Mouse (Mus musculus) neural tube, embryonic 13.5 days (tissue): ENCODE data around the gene 2010300C02Rik. TPM values are rescaled to one million over a fixed set of nuclear protein-coding genes. Genes with fewer than 3 reads are reported as not detected.

Experiments used
- ATAC-seq: fragments of 200-750 bp; cut with Nextera tagmentation; 2 replicates; pipeline ENCODE4 v1.8.0; 2017; ENCODE audit warnings: low read depth, mild to moderate bottlenecking, moderate TSS enrichment, moderate library complexity
- H3K27ac ChIP-seq: fragments of 300-500 bp; sonication (generic); replicated peaks from 2 replicates; pipeline ENCODE4 v1.5.1; 2015; ENCODE audit warnings: moderate library complexity, mild to moderate bottlenecking, inconsistent platforms
- H3K27me3 ChIP-seq: fragments of 300-500 bp; sonication (generic); 2 replicates; pipeline ENCODE4 v1.6.1; 2015; ENCODE audit warnings: mild to moderate bottlenecking, inconsistent platforms
- H3K36me3 ChIP-seq: fragments of 300-500 bp; sonication (generic); 2 replicates; pipeline ENCODE4 v1.6.1; 2015; ENCODE audit warnings: mild to moderate bottlenecking, inconsistent platforms
- H3K4me1 ChIP-seq: fragments of 300-500 bp; sonication (generic); replicated peaks from 2 replicates; pipeline ENCODE4 v1.6.1; 2015; ENCODE audit warnings: inconsistent platforms
- H3K4me2 ChIP-seq: fragments of 300-500 bp; sonication (generic); 2 replicates; pipeline ENCODE4 v1.6.1; 2015; ENCODE audit warnings: inconsistent platforms, mild to moderate bottlenecking, moderate library complexity
- H3K4me3 ChIP-seq: fragments of 300-500 bp; sonication (generic); 2 replicates; pipeline ENCODE4 v1.5.1; 2015; ENCODE audit warnings: mild to moderate bottlenecking, inconsistent platforms
- H3K9ac ChIP-seq: fragments of 300-500 bp; sonication (generic); 2 replicates; pipeline ENCODE4 v1.6.1; 2015; ENCODE audit warnings: moderate library complexity, mild to moderate bottlenecking, inconsistent platforms
- H3K9me3 ChIP-seq: fragments of 300-500 bp; sonication (generic); 2 replicates; pipeline ENCODE4 v1.6.1; 2016; ENCODE audit warnings: inconsistent platforms
- WGBS: fragments of 180-500 bp; shearing (Covaris S2); methylation state at CpG from one replicate; pipeline ENCODE4 v1.1.7; 2015; 5-methylcytosine and 5-hydroxymethylcytosine counted together
- polyA plus RNA-seq: library from polyadenylated mRNA; unstranded; fragments of >200 nt; fragmentation: Nextera tagmentation; extraction: Ambion mirVana; gene quantifications from 2 replicates; pipeline ENCODE4 v1.2.1, GENCODE M21; 2015

The 2010300C02Rik gene
- polyA plus RNA-seq, 1 experiment from 2014 or later, result 1.5 TPM

DNA sequence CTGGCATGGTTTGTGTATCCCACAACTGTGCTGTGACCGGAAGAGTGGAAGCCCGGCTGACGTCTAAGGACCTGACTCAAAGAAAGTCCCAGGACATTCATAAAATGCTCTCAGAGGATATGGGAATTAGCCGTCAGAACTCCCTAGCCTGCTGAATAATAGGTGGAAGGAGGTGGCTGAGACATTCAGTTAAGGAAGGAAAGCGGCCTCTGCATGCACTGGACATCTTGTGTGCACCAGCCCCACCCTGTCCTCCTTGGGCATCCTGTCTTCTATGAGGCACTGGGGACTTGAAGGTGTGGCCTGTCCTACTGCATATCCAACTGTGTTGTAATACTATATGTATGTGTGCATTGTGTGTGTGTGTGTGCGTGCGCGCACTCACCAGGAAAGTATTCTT is 87.5 kb downstream of the 2010300C02Rik start:
- Histone ChIP-seq H3K36me3 (no peaks in the 10 kb centered on the region), H3K9me3 (no peaks in the 10 kb centered on the region), H3K4me1 (no peaks in the 10 kb centered on the region), H3K27ac (no peak overlapping the region), H3K4me2 (no peak overlapping the region), H3K4me3 (no peak overlapping the region), H3K9ac (no peak overlapping the region), H3K27me3 (no peaks in the 10 kb centered on the region)
- ATAC-seq, result no peak
- 86% methylated on average over 8 of the region's 8 CpGs for WGBS

GRCm38 (mm10) chr1:37631456-37631855 is 88.4 kb downstream of the 2010300C02Rik start:
- H3K27ac ChIP-seq, result no peak overlapping the region
- H3K4me1 ChIP-seq, result no peaks in the 10 kb centered on the region
- WGBS, result 74% methylated on average over 6 of the region's 6 CpGs
- H3K9me3 ChIP-seq, result no peaks in the 10 kb centered on the region
- H3K27me3 ChIP-seq, result no peaks in the 10 kb centered on the region
- ATAC-seq, result no peak
- H3K36me3 ChIP-seq, result no peaks in the 10 kb centered on the region
- H3K4me2 ChIP-seq, result no peak overlapping the region
- no peak overlapping the region for H3K4me3 ChIP-seq
- no peak overlapping the region for H3K9ac ChIP-seq

- no peak for ATAC-seq
- H3K9me3 ChIP-seq, result no peaks in the 10 kb centered on the region
- no peaks in the 10 kb centered on the region for H3K4me1 ChIP-seq
- no peak overlapping the region for H3K27ac ChIP-seq
- H3K4me3 ChIP-seq, result no peak overlapping the region
- WGBS, result 88% methylated on average over 10 of the region's 10 CpGs
- H3K27me3 ChIP-seq, result no peaks in the 10 kb centered on the region
- no peak overlapping the region for H3K9ac ChIP-seq
- no peak overlapping the region for H3K4me2 ChIP-seq
- no peaks in the 10 kb centered on the region for H3K36me3 ChIP-seq
These were observed 89.3 kb downstream of the 2010300C02Rik start for GRCm38 (mm10) chr1:37630412-37631210.

DNA sequence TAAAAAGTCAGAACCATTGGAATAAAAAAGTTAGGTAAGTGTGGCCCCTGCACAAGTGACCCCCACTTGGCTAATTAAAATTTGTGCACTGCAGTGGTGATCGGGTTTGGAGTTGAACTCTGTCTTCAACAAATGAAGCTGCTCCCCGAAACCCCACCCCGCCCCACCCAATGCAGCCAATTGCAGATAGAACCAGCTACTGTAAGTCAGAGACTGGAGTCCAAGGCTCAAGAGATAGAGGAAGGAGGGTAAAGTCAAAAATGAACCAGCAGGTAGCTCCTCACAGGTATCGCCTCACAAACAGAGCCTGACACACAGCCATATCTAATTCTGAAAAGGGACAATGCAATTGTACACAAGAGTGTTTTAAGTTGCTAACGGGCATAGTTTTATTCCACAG is 90.0 kb downstream of the 2010300C02Rik start:
- WGBS, result 96% methylated on average over 5 of the region's 5 CpGs
- no peaks in the 10 kb centered on the region for H3K4me1 ChIP-seq
- no peak overlapping the region for H3K9ac ChIP-seq
- H3K4me2 ChIP-seq, result no peak overlapping the region
- H3K36me3 ChIP-seq, result no peaks in the 10 kb centered on the region
- no peak overlapping the region for H3K4me3 ChIP-seq
- no peaks in the 10 kb centered on the region for H3K27me3 ChIP-seq
- H3K9me3 ChIP-seq, result no peaks in the 10 kb centered on the region
- H3K27ac ChIP-seq, result no peak overlapping the region
- no peak for ATAC-seq

DNA sequence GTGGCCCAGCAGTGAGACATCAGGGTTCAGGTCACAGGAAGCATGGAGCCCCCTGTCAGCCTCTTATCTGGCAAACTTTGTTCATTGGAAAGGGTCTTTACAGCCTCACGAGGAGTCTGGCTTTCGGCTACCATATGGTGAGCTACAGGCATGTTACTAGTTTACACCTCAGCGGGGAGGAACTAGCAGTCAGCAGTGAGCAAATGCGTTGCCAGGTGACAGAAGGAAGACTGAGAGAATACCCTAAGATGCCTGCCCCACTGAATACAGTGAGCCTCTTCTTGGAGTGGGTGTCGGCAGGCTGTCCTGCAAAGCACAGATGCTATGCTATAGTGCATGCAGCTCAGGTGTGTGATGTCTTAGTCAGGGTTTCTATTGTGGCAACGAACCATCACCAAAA is 91.1 kb downstream of the 2010300C02Rik start:
- H3K9ac ChIP-seq, result no peak overlapping the region
- WGBS, result 72% methylated on average over 6 of the region's 6 CpGs
- ATAC-seq, result no peak

DNA sequence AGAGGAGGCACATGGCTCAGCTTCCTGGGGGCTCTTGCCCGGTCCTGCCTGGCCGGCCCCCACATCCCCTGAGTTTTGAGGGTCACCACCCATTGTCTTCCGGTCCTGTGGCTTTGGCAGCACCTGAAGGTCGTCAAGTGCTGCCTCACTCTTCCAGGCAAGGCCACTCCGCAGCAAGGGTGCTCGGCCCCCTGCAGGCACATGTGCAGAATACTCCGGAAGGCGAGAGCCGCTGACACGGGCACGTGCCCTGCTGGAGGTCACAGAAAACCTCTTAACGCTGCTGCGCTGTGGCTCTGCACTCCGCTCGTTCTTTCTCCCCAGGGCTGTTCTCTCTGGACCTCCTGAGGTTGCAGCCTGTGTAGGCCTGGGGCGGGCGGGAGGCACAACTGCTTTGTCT is 95.7 kb downstream of the 2010300C02Rik start:
- Histone ChIP-seq H3K9me3 (no peaks in the 10 kb centered on the region), H3K4me1 (no peaks in the 10 kb centered on the region), H3K27ac (no peak overlapping the region), H3K4me2 (no peak overlapping the region), H3K36me3 (no peaks in the 10 kb centered on the region), H3K9ac (no peak overlapping the region), H3K27me3 (no peaks in the 10 kb centered on the region), H3K4me3 (no peak overlapping the region)
- no peak for ATAC-seq
- 83% methylated on average over 17 of the region's 17 CpGs for WGBS

More for the DNA sequence above, 91.1 kb downstream of the 2010300C02Rik start:
- no peaks in the 10 kb centered on the region for H3K9me3 ChIP-seq
- no peaks in the 10 kb centered on the region for H3K27me3 ChIP-seq
- H3K4me1 ChIP-seq, result no peaks in the 10 kb centered on the region
- H3K27ac ChIP-seq, result no peak overlapping the region
- no peak overlapping the region for H3K4me2 ChIP-seq
- no peaks in the 10 kb centered on the region for H3K36me3 ChIP-seq
- H3K4me3 ChIP-seq, result no peak overlapping the region

GRCm38 (mm10) chr1:37622049-37622448 is 97.8 kb downstream of the 2010300C02Rik start:
- ATAC-seq, result no peak
- no peaks in the 10 kb centered on the region for H3K4me1 ChIP-seq
- H3K27ac ChIP-seq, result no peak overlapping the region
- no peak overlapping the region for H3K4me3 ChIP-seq
- no peaks in the 10 kb centered on the region for H3K36me3 ChIP-seq
- WGBS, result 71% methylated on average over 6 of the region's 6 CpGs
- H3K9me3 ChIP-seq, result no peaks in the 10 kb centered on the region
- no peak overlapping the region for H3K4me2 ChIP-seq
- H3K27me3 ChIP-seq, result no peaks in the 10 kb centered on the region
- H3K9ac ChIP-seq, result no peak overlapping the region

DNA sequence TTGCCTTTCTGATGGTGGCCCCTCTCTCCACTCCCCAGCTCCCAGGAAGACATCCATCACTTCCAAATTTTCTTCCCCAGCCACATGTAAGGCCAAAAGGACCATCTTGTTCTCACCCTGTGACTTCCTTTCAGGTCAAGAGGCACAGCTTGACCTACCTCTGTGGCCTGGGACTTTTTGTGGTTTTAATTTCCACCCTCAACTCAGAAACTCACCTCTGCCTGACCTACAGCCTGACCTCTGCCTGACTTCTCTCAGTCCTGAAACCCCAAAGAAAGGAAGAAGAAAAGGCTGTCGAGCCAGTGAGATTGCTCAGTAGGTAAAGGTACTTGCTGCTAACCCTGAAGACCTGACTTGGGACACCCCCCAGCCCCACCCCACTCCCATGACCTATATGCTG is 100.3 kb downstream of the 2010300C02Rik start:
- ATAC-seq, result no peak
- 71% methylated on average over 1 of the region's 1 CpGs for WGBS
- Histone ChIP-seq H3K9ac (no peak overlapping the region), H3K4me2 (no peak overlapping the region), H3K9me3 (no peaks in the 10 kb centered on the region), H3K4me1 (peaks cover under 1% of the 10 kb centered on the region; the same call in 1 of the 2 replicates), H3K36me3 (no peaks in the 10 kb centered on the region), H3K27ac (no peak overlapping the region), H3K27me3 (no peaks in the 10 kb centered on the region), H3K4me3 (no peak overlapping the region)

DNA sequence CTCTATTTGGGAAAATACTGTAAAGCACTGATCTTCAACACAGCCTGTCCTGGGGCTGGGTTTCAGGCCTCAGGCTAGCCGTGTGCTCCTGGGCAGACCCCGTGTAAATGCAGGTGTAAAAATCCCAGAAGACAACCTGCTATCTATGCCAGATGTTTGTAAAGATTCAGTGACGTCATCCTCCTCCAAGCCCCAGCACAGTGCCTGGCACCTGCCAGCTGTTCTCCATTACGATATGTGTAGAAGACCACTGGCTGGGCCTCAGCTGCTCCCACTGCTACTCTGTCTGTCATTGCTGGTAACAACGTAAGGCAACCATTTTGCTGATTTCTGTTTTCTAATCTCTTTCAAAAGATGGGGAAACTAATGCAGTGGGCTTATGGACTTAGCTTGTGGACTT is 102.8 kb downstream of the 2010300C02Rik start:
- H3K9ac ChIP-seq, result no peak overlapping the region
- H3K4me2 ChIP-seq, result no peak overlapping the region
- 77% methylated on average over 5 of the region's 5 CpGs for WGBS
- H3K27ac ChIP-seq, result no peak overlapping the region
- no peaks in the 10 kb centered on the region for H3K36me3 ChIP-seq
- peaks cover 11% of the 10 kb centered on the region for H3K4me1 ChIP-seq
- H3K9me3 ChIP-seq, result no peaks in the 10 kb centered on the region
- H3K4me3 ChIP-seq, result no peak overlapping the region
- ATAC-seq, result no peak
- H3K27me3 ChIP-seq, result no peaks in the 10 kb centered on the region

DNA sequence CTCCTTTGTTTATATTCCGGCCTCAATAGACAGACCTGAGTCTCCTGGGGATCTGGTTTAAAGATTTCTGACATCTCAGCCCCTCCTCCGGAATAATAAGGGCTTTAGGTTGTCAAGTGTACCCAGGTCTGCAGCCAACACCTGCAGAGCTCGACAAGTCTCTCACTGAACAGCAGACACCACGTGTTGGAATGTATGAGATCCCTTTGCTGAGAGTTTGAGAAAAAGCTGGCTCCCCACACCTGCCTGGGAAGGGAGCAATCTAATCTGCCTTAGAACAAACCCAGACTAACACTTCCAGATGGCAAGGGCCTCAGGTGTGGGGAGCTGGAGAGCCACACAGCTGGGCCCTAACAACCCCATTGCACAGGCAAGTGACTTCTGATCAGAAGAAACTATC is 103.3 kb downstream of the 2010300C02Rik start:
- Histone ChIP-seq H3K9me3 (no peaks in the 10 kb centered on the region), H3K36me3 (no peaks in the 10 kb centered on the region), H3K27ac (no peak overlapping the region), H3K9ac (no peak overlapping the region), H3K4me1 (peaks cover 11% of the 10 kb centered on the region), H3K27me3 (no peaks in the 10 kb centered on the region), H3K4me2 (no peak overlapping the region), H3K4me3 (no peak overlapping the region)
- 41% methylated on average over 4 of the region's 4 CpGs for WGBS
- no peak for ATAC-seq

DNA sequence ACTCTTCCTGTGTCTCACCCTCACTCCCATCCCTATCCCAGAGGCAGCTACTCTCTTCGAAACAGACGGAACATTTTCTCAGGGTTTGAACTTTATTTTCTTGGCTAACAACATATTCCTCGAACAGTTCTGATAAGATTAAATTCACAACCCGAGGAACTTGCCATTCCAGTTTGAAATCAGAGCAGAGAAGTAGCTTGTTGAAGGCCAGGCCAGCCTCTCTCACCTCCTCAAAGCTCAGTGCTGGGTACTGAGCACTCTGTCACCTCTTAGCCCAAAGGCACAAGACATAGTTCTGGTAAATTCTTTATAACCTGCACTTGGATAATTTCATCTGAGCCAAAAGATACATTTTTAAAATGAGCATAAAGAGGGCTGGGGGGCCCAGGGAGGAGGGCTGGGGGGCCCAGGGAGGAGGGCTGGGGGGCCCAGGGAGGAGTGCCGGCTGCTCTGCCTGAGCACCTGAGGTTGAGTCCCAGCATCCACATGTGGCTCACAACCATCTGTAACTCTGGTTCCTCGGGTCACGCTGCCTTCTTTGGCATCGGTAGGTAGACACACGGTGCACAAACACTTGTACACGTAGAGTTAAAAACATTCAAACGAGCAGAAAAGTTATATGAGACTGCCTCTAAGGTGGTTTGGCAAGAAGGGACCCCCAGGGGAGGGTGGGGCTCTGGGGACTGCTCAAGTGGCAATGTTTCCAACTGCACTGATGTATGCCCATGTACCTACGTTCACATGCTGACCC is 104.4 kb downstream of the 2010300C02Rik start:
- no peaks in the 10 kb centered on the region for H3K27me3 ChIP-seq
- peaks cover 11% of the 10 kb centered on the region for H3K4me1 ChIP-seq
- no peak overlapping the region for H3K27ac ChIP-seq
- no peak overlapping the region for H3K4me3 ChIP-seq
- no peak overlapping the region for H3K4me2 ChIP-seq
- no peak for ATAC-seq
- H3K9me3 ChIP-seq, result no peaks in the 10 kb centered on the region
- 87% methylated on average over 12 of the region's 12 CpGs for whole genome bisulfite sequencing
- H3K36me3 ChIP-seq, result no peaks in the 10 kb centered on the region
- no peak overlapping the region for H3K9ac ChIP-seq

GRCm38 (mm10) chr1:37614836-37615235 is 105.0 kb downstream of the 2010300C02Rik start:
- 71% methylated on average over 7 of the region's 7 CpGs for WGBS
- Histone ChIP-seq H3K4me1 (peaks cover 11% of the 10 kb centered on the region), H3K4me2 (no peak overlapping the region), H3K4me3 (no peak overlapping the region), H3K9ac (no peak overlapping the region), H3K9me3 (no peaks in the 10 kb centered on the region), H3K27me3 (no peaks in the 10 kb centered on the region), H3K27ac (no peak overlapping the region), H3K36me3 (no peaks in the 10 kb centered on the region)
- ATAC-seq, result no peak
